Mouse (Mus musculus) cerebellum, adult 8-10 months (tissue): ENCODE measurements around the gene Rab40c.

Experiments used
- DNase-seq: peaks from one replicate; pipeline ENCODE4 v3.0.0; 2022

Rab40c gene

GRCm38 (mm10) chr17:25945517-25946155, 26.1 kb upstream of the Rab40c start:
- DNase-seq, result no peak

DNA sequence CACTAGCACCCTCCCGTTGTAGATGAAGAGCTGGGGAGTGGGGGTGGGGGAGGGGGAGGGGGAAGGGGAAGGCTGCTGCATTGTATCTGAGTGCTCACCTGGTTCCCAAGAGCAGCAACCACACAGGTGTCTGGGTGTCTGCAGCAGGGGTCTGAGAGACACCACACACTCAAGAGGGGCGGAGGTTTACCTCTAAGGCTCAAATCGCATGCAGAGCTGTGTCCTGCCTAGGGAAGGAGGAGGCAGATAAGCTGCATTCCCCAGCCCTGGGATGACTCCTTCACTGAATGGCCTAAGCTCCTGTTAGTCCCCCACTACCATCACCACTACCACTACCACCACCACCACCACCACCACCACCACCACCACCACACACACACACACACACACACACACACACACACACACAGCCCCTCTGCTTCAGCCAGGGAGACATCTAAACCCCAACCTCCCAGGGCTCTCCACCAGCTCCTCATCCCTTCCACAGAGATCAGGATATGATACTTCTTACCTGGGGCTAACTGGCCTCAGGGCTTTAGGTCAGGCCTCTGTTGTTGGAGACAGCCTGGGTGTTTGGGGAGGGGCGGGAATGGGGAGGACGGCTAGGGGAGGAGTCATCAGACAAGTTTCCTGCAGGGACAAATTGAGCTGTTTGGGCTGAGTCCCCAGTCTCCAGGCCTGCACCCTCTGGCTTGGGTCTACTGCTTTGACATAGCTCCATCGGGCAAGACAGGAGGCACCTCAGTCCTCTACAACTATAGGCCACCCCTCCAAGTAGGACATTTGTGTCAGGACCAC, 25.0 kb upstream of the Rab40c start, which contains the start of the genes Pigq and Nhlrc4:
Gene Pigq, minus strand, starts transcription at position 571 of the 798 bp plus-strand sequence.
Gene Nhlrc4, minus strand, starts transcription at position 596 of the 798 bp plus-strand sequence.
- no peak for DNase-seq

GRCm38 (mm10) chr17:25943769-25944168, 24.2 kb upstream of the Rab40c start:
- no peak for DNase-seq

DNA sequence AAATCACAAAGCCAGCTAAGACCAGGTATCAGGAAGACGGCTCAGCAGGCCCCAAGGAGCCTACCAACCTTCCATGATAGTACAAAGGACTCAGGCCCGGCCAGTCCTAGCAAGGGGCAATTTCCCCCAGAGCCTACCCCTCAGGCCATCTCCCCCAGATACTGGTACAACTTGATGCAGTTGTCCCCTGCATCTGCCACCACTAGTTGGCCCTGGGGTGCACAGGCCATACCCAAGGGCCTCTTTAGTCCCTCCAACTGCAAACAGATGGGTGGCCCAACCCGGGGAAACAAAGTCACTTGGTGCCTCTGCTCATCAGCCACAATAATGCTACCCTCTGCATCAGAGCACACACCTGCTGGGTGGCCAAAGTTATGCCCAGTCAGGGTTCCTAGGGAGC, 23.7 kb upstream of the Rab40c start:
- no peak for DNase-seq

GRCm38 (mm10) chr17:25942597-25943151, 23.1 kb upstream of the Rab40c start:
- DNase-seq, result no peak

- peak; percentile 82 for DNase-seq
These were observed 22.1 kb upstream of the Rab40c start for GRCm38 (mm10) chr17:25941511-25942241.

- DNase-seq, result no peak
These were observed 15.0 kb upstream of the Rab40c start for GRCm38 (mm10) chr17:25934526-25934925.

DNA sequence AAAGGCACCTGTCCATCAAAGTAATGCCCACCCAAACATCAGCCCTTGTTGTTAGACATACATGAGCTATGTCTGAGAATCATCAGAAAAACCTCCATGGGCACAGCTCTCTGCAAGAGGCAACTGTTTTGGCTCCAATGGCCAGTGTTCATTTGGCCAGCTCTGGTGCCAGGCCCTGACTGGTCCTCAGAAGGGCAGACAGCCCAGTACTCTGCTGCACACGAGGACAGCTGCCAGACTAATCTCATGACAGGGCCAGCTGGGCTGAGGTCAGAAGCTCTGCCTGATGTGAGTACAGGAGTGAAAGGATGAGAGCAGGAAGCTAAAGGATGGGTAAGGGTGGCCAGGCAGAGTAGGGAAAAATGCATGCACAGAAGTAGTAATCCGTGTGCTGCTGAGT, 5.8 kb upstream of the Rab40c start:
- no peak for DNase-seq

- DNase-seq, result no peak
These were observed 2.6 kb upstream of the Rab40c start for GRCm38 (mm10) chr17:25922120-25922519.

GRCm38 (mm10) chr17:25919786-25920642, 487 bp upstream of the Rab40c start:
- DNase-seq, result peak; percentile 100

- DNase-seq, result no peak
These were observed 1.3 kb downstream of the Rab40c start for GRCm38 (mm10) chr17:25918037-25918750.

- DNase-seq, result no peak
These were observed 2.4 kb downstream of the Rab40c start for GRCm38 (mm10) chr17:25916931-25917647.

DNA sequence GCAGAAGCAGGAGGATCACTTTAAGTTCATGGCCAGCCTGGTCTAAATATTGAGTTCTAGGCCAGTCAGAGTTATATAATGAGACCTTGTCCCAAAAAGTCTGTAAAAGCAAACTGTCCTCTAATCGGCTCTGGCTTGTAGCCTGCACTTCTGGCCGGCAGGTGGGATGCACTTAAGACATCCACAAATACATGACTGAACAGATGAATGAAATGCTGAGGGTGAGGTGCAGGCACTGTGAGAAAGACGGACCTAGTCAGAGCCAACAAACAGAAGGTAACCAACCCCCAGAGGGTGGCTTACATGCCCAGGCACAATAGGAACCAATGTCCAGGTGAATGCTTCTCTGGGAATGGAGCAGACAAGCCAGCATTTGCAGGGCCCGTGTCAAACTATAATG, 5.2 kb downstream of the Rab40c start:
- DNase-seq, result no peak

DNA sequence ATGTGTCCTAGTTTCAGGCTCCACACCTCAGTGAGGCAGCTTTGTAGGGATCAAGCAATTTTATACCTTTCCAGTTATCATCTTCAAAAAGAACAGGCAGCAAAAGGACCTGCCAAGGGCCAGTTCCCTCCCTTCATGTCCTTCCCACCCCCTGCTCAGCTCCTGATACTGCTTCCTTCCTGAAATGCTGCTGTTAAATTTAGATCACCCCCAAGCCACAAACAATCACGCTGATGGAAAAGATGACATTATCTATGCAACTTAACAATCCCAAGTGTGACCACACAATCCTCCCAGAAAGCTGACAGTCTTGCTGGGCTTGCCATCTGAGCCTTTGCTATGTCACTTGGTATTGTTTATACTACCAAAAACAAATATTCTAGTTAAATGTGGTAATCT, 5.7 kb downstream of the Rab40c start:
- no peak for DNase-seq

DNA sequence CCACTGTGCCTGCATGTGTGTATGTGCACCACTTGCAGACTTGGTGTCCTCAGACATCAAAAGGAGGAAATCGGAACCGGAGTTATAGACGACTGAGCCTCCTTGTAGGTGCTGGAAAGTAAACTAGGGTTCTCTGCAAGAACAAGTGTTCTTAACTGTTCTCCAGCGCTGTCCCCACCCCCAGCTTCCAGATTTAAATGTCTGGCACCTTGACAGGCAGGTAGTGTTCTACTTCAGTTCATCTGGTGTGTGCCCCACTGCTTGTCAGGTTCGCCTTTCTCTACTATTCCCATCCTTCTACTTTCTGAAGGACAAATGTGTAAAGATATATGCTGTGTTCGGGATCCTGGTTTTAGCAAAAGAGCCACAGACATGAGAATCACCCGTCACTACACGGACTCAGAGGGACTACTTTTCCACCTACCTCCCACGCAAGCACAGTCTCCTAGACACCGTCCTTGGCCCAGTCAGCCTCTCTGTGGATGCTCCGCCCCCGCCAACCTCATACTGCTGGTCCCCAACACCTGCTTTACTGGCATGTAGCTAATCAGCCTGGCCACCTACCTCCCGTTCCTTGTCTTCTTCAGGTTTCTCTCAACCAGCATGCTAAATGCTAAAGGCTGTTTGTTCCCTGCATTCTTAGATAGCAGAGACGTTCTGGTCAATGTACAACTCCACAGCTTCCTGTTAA, 6.2 kb downstream of the Rab40c start:
- peak; percentile 75 for DNase-seq

- peak; percentile 71 for DNase-seq
These were observed 7.7 kb downstream of the Rab40c start for GRCm38 (mm10) chr17:25911816-25912215.

GRCm38 (mm10) chr17:25907640-25908039, 11.9 kb downstream of the Rab40c start:
- DNase-seq, result no peak

DNA sequence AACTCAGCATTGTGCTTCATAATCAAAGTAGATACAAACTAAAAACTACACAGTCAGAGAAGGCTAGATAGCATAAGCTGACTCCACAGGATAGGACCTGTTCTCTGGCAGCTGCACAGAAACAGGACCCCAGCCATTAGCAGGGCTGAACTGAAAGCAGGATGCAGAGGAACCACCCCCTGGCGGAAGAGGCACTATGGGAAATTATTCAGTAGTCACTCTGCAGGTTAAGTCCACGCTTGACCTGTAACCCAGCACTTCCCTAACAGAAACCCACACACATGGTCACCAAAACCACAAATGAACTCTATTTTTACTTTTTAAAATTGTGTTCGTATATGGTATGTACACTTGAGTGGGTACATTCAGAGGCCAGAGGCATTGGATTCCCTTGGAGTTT, 16.5 kb downstream of the Rab40c start:
- no peak for DNase-seq

DNA sequence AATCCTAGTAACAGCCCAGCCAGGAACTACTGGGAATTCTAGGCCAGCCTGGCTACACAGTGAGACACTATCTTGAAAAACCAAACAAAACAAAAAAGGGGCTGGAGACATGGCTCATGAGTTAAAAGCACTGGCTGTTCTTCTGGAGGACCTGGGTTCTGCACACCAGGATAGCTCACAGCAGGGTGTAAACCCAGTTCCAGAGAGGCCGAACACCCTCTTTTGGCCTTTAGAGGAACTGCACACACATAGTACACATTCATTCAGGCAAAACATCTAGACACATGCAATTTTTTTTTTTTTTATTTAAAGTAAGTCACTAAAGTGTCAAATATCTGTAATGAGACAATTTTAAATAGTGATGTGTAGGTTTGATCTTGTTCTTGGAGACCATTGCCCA, 19.3 kb downstream of the Rab40c start:
- no peak for DNase-seq

- no peak for DNase-seq
These were observed 23.6 kb downstream of the Rab40c start for GRCm38 (mm10) chr17:25895891-25896290.
